Mouse (Mus musculus): ENCODE measurements around the gene Zfp975. TPM values are rescaled to one million over a fixed set of nuclear protein-coding genes. Genes with fewer than 3 reads are reported as not detected.

Zfp975 gene
- polyA plus RNA-seq, 1 experiment = 8.7 TPM

Other genes with a start within 250 kb of the Zfp975 start
- gene 4933421I07Rik, start 244.6 kb downstream of the Zfp975 start, polyA plus RNA-seq (2011; ENCODE audit: insufficient read depth, insufficient read length, low replicate concordance, missing spikeins) = not detected in 2 replicates
- 4.2 and 11.0 TPM in 2 replicates for gene Zfp141, start 187.0 kb downstream of the Zfp975 start, polyA plus RNA-seq (2011; ENCODE audit: insufficient read depth, insufficient read length, low replicate concordance, missing spikeins)
- not detected in 2 replicates for gene Gm21028, start 114.2 kb downstream of the Zfp975 start, polyA plus RNA-seq (2011; ENCODE audit: insufficient read depth, insufficient read length, low replicate concordance, missing spikeins)
- gene Zfp977, start 100.2 kb downstream of the Zfp975 start, polyA plus RNA-seq (2011; ENCODE audit: insufficient read depth, insufficient read length, low replicate concordance, missing spikeins) = not detected in 2 replicates
- gene Zfp976, start 50.2 kb downstream of the Zfp975 start, polyA plus RNA-seq (2011; ENCODE audit: insufficient read depth, insufficient read length, low replicate concordance, missing spikeins) = 0.70 and 2.3 TPM in 2 replicates
- gene Gm17067, start 34.3 kb upstream of the Zfp975 start, polyA plus RNA-seq (2011; ENCODE audit: insufficient read depth, insufficient read length, low replicate concordance, missing spikeins) = 1.6 TPM in 1 of 2 replicates, not detected in the other
- gene Vmn2r62, start 100.8 kb upstream of the Zfp975 start, polyA plus RNA-seq (2011; ENCODE audit: insufficient read depth, insufficient read length, low replicate concordance, missing spikeins) = not detected in 2 replicates
- not detected in 2 replicates for gene Gm2381, start 174.5 kb upstream of the Zfp975 start, polyA plus RNA-seq (2011; ENCODE audit: insufficient read depth, insufficient read length, low replicate concordance, missing spikeins)
- gene Vmn2r63, start 241.1 kb upstream of the Zfp975 start, polyA plus RNA-seq (2011; ENCODE audit: insufficient read depth, insufficient read length, low replicate concordance, missing spikeins) = not detected in 2 replicates